Mouse (Mus musculus) right cerebral cortex, postnatal 36 days (tissue): ENCODE measurements around the gene Gpatch8.

ENCODE experiments used
- DNase-seq, 2 experiments: peaks; one replicate each; pipeline ENCODE4 v3.0.0; 2022; ENCODE audit warnings: low spot score in 2 of 2, mixed read lengths in 1 of 2

Gpatch8 gene

GRCm38 (mm10) chr11:102496732-102497131 is 59.5 kb downstream of the Gpatch8 start:
- no peak for DNase-seq

- no peak for DNase-seq
Measured at GRCm38 (mm10) chr11:102496206-102496605, 60.0 kb downstream of the Gpatch8 start.

- DNase-seq, result no peak
Measured at GRCm38 (mm10) chr11:102495742-102496141, 60.5 kb downstream of the Gpatch8 start.

GRCm38 (mm10) chr11:102495114-102495513 is 61.1 kb downstream of the Gpatch8 start:
- no peak for DNase-seq

GRCm38 (mm10) chr11:102494063-102494650 is 62.0 kb downstream of the Gpatch8 start:
- no peak for DNase-seq

GRCm38 (mm10) chr11:102493241-102493640 is 63.0 kb downstream of the Gpatch8 start:
- DNase-seq, result no peak

GRCm38 (mm10) chr11:102487901-102488300 is 68.3 kb downstream of the Gpatch8 start:
- DNase-seq, result no peak

GRCm38 (mm10) chr11:102486733-102487386 is 69.3 kb downstream of the Gpatch8 start:
- peak in 1 of 2 experiments; percentile 43 for DNase-seq

- no peak for DNase-seq
Measured at GRCm38 (mm10) chr11:102481779-102482178, 74.4 kb downstream of the Gpatch8 start.

GRCm38 (mm10) chr11:102480897-102481296 is 75.3 kb downstream of the Gpatch8 start:
- DNase-seq, result no peak

GRCm38 (mm10) chr11:102480111-102480510 is 76.1 kb downstream of the Gpatch8 start:
- DNase-seq, result no peak

GRCm38 (mm10) chr11:102479581-102479980 is 76.6 kb downstream of the Gpatch8 start:
- DNase-seq, result no peak

GRCm38 (mm10) chr11:102478671-102479070 is 77.5 kb downstream of the Gpatch8 start:
- no peak for DNase-seq

- DNase-seq, result no peak
Measured at GRCm38 (mm10) chr11:102475027-102475426, 81.2 kb downstream of the Gpatch8 start.

- no peak for DNase-seq
Measured at GRCm38 (mm10) chr11:102469648-102470357, 86.4 kb downstream of the Gpatch8 start, which contains the start of gene Itga2b. TSS of gene Itga2b (minus strand) at chr11:102470122.

- peak; percentile 91 to 92 for DNase-seq
Measured at GRCm38 (mm10) chr11:102467041-102467631, 89.1 kb downstream of the Gpatch8 start.

GRCm38 (mm10) chr11:102465713-102466436 is 90.3 kb downstream of the Gpatch8 start:
- peak in 1 of 2 experiments; percentile 66 for DNase-seq

GRCm38 (mm10) chr11:102464901-102465300 is 91.3 kb downstream of the Gpatch8 start:
- no peak for DNase-seq

GRCm38 (mm10) chr11:102461764-102462163 is 94.4 kb downstream of the Gpatch8 start:
- no peak for DNase-seq

- DNase-seq, result no peak
Measured at GRCm38 (mm10) chr11:102460541-102460940, 95.7 kb downstream of the Gpatch8 start.

- no peak for DNase-seq
Measured at GRCm38 (mm10) chr11:102455740-102456396, 100.3 kb downstream of the Gpatch8 start.
